Mouse (Mus musculus) erythroid progenitor cell, adult 5-6 weeks (primary cell): ENCODE measurements around the gene Tmem176a. TPM values are rescaled to one million over a fixed set of nuclear protein-coding genes. Genes with fewer than 3 reads are reported as not detected.
"Not testable (repeated sequence)": the region's sequence is repeated elsewhere in the genome, so short reads cannot be mapped to it uniquely, and the experiment has no call there.

Source experiments
- ATAC-seq: replicated peaks from 2 replicates; pipeline ENCODE4 v1.8.0; 2016; ENCODE audit warnings: moderate number of reproducible peaks, mild to moderate bottlenecking, moderate TSS enrichment, inconsistent platforms; ENCODE audit not compliant: poor library complexity, low FRiP score, severe bottlenecking
- total RNA-seq, 2 experiments: library from RNA; stranded (forward) in 1 of 2; stranded (reverse) in 1 of 2; fragments of 150-400 nt in 1 of 2; fragments of 186-747, 209-891 nt in 1 of 2; gene quantifications; 2 replicates each; pipeline versions ENCODE4 v1.2.3 to v1.2.4; 2015 to 2017; ENCODE audit warnings: low replicate concordance in 2 of 2

Tmem176a gene
- total RNA-seq, 2 experiments from 2014 or later, result 8.8 to 13.4 TPM

DNA sequence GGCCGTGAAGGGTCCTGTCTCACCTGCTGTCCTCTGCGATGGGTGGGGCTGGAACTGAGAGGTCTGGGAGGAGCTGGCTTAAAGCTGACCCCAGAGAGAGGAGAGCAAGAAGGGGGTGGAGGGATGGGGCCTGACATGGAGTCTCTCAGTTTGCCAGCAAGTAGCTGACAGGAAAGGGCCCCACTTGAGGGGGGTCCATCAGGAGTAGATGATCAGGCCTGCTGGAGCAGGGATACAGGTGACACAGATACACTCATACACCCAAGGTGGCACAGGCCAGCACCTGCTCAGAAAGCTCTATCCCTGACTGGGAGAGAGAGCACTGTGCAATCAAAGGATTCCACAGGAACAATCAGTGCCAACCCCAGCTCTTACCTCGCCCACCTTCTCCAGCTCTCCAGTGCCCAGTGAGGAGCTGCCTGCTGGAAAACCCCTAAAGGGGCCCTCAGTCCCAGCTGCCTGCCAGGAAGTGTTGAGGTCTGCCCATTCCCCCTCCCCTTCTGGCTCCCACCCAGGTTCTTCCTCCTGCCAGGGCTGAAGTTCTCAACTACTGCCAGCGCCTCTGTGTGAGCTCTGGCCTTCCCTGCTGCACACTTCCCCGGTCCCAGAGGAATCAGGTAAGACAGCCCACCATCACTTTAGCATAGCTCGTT is 380 bp downstream of the Tmem176a start, which contains the start of gene Tmem176b:
Tmem176b (minus strand) TSS at position 524 of the 653 bp plus-strand sequence.
- no peak for ATAC-seq

DNA sequence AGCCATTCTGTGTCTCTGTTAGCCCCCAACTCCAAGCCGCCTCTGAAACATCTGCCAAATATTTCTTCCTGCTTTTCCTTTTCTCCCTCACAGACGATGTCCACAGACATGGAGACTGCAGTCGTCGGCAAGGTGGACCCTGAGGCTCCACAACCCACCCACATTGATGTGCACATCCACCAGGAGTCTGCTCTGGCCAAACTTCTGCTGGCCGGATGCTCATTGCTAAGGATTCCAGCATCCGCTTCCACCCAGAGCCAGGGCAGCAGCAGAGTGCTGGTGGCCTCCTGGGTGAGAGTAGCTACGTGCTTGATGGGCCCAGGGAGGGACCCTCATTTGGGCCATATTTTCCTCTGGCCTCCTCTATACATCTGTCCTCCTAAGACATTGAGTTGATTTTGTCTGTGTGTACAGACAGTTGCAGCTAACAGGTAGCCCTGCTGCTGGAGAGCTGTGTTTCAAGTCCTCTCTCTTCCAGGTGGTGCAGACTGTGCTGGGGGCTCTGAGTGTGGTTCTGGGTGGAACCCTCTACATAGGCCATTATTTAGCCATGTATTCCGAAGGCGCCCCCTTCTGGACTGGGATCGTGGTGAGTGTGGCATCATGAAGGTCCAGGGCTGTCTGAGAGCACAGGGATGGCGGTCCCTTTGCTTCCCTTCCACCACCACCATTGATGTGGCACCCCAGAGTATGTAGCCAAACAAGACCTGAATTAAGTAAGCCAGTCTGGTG is 1.6 kb downstream of the Tmem176a start:
- ATAC-seq, result no peak

DNA sequence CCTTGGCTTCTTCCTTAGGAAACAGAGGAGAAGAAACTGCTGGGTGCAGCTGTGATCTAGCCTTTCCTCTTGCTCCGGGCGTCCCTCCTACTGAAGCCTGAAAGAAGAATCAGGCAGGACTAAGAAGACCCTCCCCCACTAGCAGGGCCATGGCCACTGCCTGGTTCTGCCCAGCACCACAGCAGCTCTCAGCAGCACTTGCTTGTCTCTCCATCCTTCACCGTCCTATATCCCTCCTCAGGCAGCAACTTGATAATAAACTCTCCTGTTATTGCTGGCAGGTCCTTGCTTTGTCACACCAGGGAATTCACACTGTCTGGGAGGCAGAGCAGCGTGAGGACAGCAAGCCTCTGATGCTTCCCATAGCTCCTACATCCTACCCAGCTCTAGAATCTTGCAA is 4.4 kb downstream of the Tmem176a start:
- ATAC-seq, result no peak

DNA sequence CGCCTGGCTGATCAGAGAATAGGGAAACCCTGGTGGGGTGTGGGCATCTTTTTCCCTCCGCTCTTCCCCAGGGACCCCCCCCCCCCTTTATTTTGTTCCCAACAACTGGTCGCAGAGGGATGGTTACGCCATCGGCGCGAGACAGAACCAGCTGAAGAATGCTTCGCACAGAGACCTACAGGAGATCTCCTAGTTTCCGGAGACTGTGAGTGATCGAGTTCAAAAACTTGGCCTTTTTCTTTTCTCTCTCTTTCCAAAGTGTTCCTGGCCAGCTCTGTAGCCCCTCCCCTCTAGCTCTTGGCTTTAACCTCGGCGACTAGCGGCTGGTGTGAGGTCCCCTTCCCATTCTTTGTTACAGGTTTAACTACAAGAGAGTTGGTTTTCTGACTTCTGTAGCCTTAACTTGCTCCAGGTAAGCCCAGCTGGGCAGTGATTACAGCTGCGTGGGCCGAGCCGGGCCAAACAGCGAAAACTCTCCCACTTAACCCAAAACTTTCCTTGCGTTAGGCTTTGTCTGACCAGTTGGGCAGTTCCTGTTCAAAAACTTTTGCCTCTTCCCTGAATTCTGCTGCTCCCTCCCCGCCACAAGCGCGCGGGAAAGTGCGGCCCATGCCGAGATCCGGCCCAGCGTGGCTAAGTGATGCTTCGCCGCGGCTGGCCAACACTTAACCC is 11.2 kb downstream of the Tmem176a start:
- ATAC-seq, result no peak

DNA sequence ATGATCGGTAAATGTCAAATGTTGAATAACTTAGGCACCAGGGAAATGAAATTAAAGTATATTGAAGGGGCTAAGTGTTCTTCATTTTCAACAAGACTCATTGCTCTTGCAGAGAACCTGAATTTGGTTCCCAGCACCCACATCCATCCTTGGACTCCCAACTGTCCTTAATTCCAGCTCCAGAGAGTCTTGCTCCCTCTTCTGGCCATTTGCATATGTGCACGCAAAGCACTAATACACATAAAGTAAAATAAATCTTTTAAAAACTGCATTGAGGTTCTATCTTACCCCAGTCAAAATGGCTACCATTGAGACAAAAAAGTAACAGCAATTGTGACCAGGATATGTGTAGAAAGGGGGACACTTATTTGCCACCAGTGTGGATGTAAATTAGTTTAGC is 13.4 kb downstream of the Tmem176a start:
- no peak for ATAC-seq

DNA sequence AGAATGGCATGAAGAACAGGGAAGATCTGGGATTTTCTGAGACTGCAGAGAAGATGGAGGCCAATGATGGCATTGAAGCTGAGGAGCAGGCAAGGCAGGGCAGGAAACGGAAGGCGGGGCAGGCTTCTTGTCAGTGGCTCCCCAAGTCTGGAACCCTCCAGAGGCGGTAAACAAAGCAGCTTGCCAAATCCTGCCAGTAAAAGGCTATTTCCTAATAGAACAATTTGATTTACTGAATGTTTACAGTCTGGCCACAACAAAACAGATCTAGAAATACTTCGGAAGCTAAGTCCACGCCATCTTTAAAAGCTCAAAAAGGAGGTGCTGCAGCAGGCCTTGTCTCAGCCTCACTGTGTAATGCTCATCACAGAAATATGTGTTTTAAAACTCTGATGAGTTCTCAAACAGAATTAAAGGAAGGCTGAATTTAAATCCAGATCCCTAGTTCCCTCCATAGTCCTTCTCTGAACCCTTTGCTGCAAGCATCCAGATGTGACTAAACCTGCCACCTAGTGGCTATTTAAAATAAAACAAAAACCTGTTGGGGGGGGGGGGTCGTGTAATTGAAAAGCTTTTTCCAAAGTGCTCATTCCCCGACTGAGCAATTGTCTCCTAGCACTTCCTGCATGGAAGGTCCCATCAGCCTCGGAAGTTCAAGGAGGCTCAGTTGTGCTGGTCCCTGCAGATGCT is 17.0 kb downstream of the Tmem176a start:
- no peak for ATAC-seq

DNA sequence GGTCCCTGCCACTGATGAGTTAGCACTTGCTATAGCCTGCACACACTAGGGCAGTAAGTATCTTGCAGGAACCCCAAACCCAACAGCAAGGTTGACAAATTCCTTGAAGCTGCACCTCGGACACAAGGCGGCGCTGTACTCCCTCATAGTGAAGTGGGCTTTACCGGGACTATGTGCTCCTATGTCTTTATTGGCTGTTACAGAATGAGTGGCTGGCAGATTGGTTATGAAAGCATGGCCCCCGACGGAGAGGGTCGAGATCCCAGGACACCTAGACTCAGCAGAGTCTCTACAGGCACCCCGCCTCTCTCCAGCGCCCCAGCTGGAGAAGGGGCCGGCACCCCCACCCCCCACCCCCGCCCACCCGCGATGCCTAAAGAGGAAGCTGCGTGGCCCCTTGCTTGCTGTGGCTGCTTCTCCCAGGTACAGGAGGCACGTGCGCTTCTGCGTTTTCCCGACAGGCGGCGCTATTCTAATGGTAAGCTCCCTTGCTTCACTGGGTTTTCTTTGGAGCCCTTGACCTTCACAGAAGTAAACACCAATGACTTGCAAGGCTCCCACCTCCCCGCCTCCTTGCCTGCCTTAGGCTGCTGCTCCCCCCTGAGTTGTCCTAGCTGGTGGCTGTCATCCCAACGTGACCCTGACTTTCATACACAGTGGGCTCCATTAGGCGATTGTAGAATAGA is 19.6 kb downstream of the Tmem176a start:
- ATAC-seq, result no peak

DNA sequence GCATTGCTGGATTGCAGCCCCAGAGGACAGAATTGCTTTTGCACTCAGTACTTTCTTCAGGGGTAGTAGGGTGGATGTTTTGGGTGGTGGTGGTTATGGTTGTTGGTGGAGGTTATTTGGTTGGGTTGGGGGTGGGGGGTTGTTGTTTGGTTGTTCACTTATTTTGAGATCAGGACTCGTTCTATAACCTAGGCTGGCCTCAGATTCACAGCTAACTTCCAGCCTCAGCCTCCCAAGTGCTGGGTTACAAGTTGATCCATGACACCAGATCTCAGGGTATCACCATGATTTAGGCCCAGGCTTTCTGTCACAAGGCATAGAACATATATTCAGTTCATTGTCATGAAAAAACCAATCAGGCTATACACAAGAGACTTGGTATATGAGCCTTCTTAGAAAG is 20.1 kb downstream of the Tmem176a start:
- no peak for ATAC-seq

DNA sequence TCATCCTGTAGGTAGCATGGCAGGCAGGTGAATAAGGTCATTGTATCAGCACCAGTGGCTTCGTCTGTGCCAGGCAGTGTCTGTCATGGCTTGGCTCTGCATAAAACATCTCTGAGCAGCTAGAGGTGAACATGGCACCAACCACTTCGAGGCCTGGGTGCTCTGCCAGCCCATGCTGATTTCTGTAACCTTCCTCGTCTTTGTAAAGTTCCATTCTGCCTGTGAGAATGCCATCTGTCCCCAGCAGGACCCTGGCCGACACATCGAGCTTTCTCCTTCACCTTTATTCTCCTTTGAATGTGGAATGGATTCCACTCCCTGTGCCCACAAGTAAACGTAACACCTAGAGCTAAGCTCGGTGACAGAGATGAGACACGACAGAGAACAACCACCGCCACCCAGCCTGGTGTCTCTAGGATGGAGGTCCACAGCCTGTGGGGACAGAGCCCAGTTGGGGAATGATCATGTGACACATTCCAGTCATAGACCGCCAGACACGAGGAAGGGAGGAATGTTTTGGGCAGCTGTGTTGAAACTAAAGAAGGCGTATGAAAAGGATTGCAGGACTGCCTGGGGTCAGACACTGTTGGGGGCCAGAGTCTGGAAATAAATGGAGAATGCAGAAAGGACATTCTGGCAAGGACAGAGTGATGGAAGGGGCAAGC is 21.0 kb downstream of the Tmem176a start:
- no peak for ATAC-seq

DNA sequence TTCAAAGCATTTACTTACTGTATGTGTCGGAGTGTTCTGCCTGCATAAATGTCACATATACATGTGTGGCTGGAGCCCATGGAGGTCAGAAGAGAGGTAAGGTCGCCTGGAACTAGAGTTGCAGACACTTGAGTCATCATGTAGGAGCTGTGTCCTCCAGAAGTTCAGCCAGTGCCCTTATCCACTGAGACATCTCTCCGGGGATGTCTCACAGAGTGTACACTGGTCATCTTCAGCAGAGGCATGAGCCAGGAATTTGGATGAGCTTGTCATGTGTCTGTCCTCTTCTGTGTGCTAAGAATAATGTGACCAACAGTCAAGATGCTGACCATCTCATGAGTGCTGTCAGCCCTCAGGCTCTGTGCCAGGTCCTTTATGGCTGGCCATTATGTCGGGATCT is 22.1 kb downstream of the Tmem176a start:
- no peak for ATAC-seq

DNA sequence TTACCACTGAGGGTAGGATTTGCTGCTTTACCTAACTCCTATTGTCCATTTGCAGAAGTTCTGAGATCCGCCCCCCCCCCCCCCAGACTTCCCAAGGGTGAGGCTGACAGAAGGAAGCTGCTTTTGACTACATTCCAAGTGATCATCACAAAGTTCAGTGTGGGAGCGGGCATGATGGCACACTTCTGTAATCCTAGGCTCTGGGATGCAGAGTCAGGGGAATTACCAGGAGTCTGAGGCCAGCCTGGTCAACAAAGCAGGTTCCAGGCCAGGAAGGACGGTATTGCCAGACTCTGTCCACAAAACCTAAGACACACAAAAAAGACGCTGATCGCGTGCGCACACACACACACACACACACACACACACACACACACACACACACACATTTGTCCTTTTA is 22.8 kb downstream of the Tmem176a start:
- no peak for ATAC-seq

DNA sequence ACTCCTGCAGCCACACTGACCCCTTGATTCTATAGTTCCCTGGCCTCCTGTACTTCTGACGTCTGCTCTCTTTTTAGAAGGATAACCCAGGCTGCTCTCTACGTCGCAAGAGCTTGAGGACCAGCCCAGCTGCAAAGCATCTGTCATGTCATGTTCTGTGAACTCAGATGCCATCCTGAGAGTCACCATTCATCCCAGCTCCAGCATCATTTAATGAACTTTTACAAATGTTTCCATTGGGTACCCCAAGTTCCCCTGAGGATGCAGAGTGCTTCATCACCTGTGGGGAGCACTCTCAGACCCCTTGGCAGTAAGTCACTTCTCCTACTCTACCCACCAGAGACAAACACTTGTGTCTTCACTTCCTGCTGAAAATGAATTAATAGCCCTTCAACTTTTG is 23.5 kb downstream of the Tmem176a start:
- ATAC-seq, result no peak

DNA sequence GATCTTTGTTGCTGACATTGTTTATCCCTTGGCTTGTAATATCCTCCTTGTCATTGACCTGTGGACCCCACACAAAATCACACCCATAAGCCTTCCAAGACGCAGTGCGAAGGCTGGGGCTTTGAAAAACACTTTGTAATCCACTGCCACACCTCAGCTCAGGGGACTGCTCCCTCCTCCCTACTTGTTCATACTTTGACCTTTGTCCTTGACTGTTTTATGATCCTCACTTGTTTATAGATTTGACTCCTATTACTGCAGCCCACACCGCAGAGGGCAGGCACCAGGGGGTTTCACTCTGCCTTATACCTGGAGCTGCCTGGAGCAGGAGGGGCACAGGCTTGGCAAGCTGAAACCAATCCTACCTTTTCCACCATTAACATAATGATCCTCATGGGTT is 24.0 kb downstream of the Tmem176a start:
- ATAC-seq, result no peak

DNA sequence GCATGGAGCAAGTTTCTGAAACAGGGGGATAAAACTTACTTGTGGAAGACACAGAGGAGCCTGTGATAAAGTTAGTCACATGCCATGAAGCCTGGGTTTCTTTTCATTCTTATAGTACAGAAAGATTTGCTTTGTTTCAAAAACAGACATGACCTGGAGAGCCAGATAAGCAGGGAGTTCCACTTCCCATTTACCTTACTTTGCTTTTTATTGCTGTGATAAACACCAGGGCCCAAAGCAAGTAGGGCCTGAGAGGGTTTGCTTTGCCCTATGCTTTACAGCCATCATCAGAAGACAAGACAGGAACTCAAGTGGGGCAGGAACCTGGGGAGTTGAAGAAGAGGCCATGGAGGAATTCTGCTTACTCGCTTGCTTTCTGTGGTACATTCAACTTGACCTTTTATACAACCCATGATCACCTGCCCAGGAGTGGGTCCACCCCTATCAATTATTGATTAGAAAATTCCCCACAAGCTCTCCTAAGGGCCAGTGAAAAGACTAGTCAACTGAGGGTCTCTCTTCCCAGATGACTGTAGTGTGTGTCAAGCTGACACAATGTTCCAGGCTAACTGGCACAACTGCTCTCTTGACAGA is 24.5 kb downstream of the Tmem176a start:
- no peak for ATAC-seq

DNA sequence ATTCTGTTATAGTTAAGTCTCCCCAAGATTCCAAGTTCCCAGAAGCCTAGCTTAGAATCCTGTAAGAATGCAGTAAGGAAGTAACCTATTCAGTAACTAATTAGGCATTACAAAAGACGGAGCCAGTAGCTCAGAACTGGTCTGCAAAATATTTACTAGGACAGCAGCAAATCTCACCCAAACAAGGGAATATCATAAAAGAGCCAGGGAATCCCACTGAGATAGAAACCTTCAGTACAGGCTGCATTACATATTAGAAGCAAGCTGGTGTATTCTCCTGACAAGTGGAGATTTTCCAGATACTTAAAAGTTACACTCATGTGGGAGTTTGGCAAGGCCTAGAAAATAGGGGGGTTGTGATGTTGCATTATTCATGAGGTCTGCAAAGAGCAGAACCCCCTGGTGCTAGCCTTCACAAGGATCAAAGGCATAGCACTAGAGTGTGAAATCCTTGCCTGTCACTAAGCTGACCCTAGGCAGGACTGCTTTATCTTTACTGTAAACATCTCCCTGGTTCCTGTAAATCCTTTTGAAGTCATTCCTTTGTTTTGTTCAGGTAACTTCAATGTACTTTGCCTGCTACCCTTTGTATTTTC is 25.7 kb downstream of the Tmem176a start:
- not testable (repeated sequence) for ATAC-seq

DNA sequence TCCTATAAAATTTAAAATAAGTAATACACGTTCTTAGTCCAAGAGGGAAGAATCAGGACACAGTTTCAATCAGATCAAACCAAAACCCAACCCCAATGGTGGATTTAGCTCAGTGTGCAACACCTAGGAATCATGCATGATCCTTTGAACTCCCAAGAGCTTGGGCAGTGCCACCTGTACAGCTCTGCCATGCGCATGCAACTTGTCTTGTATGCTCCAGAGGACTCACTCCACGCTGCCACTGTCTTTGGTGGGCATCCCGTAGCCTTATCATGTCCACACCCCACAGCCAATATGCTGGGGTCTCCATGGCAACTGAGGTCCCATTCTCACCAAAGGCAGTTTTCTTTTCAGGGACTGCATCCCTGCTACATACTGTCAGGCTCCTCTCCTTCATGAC is 26.4 kb downstream of the Tmem176a start:
- no peak for ATAC-seq

DNA sequence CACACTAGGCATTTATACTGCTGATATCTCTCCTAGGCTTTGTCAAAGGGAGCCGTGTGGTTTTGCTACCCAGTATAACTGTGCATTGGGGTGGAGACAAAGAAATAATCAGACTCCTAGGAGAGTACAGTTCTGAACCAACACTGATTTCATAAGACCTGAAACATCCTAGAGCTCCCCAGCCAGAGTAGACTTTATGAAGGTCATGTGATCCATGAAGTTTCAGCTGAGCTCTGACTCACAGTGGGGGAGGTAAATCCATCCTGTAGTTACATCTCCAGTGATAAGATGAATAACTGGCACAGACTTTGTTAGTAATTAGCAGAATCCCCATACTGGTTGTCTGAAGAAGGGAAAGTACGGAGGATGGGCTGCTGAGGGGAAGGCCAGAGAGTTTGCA is 29.1 kb downstream of the Tmem176a start:
- ATAC-seq, result no peak

DNA sequence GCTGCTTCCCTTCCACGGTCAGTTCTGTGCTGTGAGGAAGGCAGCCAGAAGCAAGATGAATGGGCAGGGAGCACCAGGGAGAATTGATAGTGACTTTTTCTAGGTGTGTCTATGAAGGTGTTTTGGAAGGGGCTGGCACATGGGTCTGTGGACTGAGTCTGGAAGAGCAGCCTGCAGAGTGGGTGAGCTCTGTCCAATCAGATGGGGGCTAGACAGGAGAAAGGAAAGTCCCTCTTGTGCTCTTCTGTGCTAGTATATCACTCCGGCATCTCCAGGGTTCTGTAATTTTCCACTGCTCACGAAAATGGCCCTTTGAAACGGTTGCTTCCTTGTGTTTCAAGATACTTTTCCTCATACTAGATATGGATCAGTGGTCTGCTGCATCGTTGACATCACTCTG is 31.9 kb downstream of the Tmem176a start, which contains the start of gene Aoc1:
Aoc1 (plus strand) TSS at position 301 of the 400 bp plus-strand sequence.
- ATAC-seq, result no peak

DNA sequence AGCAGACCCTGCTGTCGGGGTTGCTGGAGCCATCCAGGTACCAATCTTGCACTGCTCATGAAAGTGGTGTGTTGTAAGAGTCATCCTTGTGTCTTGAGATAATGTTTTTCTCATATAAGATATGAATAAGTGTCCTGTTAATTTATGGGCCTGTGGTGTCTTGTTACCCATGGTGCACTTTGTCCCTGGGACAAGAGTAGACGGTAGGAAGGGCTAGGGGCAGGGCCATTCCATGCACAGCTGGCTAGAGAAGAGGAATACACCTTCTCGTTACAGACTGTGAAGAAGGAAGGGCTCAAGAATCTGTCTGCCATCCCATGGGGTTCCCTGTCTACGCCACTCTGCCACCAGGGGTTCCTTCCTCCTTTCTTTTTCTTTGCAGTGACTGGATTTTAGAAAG is 33.9 kb downstream of the Tmem176a start:
- ATAC-seq, result no peak
